Mouse (Mus musculus): ENCODE measurements at regions not wholly inside any gene's neighbourhood (a gene's known extent, or its start where the extent isn't known, plus 50 kb on each side); places are given as distances from the start of the nearest gene placed in this dataset.

DNA sequence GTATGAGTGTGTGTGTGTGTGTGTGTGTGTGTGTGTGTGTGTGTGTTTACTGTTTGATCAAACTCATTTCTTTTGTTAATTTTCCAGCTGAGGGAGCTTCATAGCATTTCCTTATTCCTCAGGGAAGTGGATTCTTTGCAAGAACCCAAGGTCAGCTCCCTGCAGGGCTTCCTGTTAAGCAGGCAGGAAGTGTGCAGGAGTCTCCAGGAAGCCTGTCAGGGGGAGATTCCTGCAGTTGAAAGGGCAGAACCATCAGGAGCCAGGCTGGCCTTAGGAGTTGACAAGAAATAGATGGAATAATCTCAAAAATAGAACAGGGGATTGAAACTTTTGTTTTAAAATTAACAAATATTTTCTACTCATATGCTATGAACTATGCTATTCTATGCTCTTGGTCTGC, 98.8 kb upstream of the Pabpc6 start:
- intact Hi-C loops (cut with DNase I) = no loop called here

DNA sequence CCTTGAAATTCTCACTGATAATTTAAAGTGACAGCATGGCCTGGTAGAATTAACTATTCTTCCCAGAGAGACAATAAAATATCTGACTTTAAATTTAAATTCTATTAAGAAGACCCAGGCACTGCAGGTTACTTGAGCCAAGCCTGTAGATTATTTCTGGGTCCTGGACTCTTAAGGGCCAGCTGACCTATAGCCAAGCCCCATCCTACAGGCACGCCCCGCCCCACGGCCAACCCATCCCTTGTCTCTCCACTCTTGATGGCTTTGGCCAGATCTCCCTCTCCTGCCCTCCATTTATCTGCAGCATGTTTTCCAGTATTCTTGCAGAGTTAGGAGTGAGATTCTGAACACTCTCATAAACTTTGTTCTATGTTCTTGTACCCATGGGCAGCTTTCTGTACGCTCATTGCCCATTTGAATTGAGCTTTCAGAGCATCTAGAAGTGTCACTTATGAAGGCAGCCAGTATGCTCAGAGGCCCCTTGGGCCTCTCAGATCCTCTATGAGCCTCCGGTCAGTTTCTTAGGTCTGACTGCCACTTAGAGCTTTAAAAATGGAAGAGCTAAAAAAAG, 96.2 kb upstream of the Pabpc6 start:
- intact Hi-C loops (cut with DNase I) = loop anchor here (2.0 kb wide), 1 partner anchor 551 kb away; no protein-coding TSS in a partner anchor

DNA sequence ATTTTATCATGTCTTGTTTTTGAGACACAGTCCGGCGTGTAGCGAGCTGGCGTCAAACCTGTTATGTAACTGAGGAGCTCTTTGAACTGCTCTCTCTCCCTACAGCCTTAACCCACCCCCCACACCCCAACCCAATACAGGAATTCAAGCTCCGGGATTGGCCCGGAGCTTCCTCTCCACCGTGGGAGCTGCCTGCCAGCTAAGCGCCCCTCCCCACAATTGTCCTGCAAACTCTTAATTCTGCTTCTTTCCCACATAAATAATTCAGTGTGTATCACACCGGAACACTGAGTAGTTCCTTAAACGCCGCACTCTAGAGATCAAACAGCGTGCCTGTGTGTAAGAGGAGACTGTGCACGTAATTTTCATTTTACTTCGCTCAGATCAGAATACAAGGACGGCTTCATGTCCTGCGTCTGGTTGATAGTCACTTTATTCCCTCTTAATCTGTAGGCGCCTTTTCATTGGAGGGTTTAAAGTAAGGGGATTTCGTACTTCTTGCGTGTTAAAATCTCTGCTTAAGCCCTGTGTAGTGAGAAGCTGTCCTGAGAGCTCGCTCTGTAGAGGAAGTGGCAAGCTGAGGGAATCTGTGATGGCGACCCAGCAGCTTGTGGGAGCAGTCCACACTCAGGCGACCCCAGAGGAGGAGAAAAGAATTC, 95.3 kb upstream of the Pabpc6 start:
- intact Hi-C loops (cut with DNase I) = loop anchor here (2.0 kb wide), 1 partner anchor 552 kb away; no protein-coding TSS in a partner anchor

DNA sequence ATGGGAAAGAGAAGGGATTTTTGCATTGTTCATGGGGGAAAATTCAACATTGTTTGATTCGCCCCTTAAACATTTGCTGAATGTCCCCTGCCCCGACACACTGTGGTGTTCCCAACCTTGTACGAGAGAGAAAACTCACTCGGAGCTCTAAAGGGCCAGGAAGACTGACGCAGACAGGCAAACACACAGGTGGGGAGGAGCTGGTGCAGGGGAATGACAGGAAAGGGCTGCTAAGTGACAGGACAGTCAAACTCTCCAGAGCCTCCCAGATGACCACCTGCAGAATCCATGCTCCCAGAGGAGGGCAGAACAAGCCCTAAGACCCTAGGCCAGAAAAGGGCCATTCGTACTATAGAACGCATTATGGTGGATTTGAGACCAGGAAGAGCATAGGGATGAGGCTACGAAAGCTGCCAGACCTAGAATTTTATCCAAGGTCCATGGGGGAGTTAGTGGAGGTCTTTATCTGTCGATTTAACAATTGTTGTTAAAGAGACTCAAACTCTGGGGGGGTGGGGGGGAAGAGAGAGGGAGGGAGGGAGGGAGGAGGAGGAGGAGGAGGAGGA, 94.6 kb upstream of the Pabpc6 start:
- intact Hi-C loops (cut with DNase I) = loop anchor here (2.0 kb wide), 1 partner anchor 553 kb away; no protein-coding TSS in a partner anchor

DNA sequence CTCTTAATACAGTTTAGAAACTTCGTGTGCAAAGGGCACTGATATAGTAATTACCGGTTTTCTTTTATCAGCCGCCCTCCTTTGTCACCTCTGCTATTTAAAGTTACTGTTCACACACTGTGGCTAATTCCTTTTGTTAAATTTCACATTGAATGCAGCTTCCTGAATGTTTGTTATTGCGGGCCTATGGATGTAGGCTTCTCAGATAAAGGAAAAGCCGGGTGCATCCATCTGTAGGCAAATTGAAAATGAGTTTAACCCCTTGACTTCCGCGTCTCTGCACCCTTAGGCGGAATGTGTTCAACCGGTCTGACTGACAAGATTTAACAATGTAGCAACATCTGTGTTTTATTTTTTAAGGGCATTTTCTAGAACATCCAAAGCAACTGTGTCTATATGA, 93.6 kb upstream of the Pabpc6 start:
- intact Hi-C loops (cut with DNase I) = no loop called here

DNA sequence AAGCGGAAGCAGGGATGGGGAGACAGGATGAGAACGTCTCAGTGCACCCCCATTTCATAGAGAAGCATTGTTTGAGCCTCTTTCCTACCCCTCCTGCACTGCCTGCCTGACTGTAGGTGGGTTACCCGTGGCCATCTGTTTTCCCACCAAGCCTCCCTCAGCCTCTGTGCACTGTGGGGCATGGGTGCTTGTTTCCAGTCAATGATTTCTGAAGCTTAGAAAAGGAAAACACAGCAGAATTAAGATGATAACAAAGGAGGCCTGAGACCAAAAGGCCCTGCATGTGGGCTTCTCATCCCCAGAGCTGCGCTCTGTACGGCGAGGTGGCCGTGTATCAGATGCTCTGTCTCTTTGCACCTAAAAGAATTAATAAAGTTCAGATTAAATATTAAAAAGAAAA, 92.9 kb upstream of the Pabpc6 start:
- intact Hi-C loops (cut with DNase I) = no loop called here

DNA sequence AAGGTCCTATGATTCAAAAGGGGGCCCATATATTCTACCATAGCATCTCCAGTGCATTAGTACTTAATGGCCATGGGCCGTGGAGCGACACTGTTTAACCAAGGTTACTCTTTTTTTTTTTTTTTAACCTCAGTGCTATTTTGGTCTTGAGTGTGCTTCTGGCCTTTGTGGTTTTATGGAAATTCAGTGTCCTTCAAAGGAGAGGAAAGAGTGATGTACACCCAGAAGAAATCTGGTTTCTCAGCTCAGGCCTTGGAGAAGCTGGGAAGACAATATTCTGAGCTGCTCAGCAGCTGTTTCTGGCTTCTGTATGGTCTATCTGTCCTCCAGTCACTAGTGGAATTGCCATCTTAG, 91.2 kb upstream of the Pabpc6 start:
- intact Hi-C loops (cut with DNase I) = no loop called here

DNA sequence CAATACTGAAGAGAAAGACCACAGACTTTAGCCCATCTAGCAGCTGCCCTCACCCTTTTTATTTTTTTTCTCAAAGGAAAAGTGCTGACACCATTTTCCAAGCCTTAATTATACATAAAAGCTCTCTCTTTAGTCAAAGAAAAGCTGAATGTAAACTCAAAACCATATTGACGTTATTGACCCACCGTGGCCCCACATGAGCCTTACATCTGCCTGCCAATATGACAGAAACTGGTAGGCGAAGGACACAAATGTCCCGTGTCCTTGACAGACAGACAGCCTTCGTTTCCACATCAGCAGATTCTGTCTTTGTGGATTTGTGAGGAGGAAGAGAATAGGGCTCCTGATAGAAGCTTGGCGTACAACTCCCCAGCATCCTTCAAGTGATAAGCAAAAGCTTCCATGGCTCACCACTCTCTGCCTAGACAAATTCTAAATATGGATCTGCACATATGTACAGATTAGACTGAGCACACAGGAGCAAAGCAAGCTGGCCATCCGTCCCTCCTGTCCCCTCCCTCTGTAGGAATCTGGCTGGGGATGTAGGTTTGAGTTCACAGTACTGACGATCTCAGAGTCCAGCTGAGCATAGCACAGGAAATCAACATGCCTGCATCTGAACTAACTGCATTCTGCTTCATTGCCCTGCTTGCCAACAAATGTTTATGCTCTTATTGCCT, 90.6 kb upstream of the Pabpc6 start:
- intact Hi-C loops (cut with DNase I) = no loop called here

DNA sequence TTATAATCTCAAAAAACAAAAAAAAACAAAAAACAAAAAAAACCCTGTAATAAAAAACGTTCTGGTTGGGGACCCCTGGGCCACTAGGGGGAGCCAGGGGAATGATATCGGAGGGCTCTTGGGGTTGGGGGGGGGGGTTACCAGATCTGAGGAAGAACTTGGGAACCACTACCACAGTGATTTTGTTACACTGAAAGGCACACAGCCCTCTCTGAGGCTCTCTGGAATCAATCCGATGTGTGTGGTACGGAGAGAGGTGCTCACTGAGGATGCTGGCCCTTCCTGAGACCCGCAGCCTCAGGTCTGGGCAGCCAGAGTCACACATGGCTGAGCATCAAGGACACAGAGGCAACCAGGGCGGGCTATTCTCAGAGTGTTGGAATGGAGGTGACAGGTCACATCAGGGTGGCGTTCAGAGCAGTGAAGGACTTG, 89.9 kb upstream of the Pabpc6 start:
- intact Hi-C loops (cut with DNase I) = loop anchor here (2.0 to 10.0 kb wide), 4 partner anchors 88 to 985 kb away; no protein-coding TSS in a partner anchor

DNA sequence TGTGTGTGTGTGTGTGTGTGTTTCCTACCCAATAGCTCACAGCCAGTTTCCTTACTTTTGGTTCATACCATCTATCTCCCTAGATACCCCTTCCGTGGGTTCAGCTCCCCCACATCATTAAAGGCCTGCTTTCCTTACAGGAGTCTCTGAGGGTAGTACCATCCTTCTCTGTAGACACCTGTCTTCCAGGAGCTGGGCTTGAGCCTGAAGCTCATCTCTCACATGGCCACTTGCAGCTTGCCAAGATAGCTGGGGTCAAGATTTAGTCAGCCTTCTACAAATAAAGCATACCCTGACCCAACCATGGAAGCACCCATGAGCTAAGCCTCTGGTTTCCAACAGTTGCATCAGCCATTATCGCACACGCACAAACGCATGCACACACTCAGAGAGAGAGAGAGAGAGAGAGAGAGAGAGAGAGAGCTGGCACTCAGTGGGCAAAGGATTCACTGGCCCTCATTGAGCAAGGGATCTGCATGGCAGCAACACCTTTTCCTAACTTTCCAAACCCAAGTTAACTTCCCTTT, 88.3 kb upstream of the Pabpc6 start:
- intact Hi-C loops (cut with DNase I) = loop anchor here (2.0 to 10.0 kb wide), 5 partner anchors 90 to 987 kb away; no protein-coding TSS in a partner anchor

DNA sequence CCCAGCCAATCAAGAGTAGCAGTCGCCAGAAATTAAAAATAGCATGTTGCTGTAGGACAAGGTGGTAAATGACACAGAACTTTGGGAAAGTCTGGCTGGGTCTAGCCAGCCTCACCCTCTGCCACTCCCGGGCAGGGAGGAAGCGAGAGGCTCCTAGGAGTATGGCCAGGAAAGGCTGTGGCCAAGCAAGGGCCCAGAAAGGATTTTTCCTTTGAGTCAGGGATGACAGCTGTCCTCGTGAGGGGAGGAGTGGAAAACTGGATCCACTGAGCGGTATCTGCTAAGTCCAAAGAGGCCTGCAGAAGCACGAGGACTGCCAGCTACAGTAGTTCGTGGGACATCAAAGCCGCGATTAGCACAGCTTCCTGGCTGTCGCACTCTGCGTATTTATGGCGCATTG, 87.2 kb upstream of the Pabpc6 start:
- intact Hi-C loops (cut with DNase I) = loop anchor here (2.0 to 10.0 kb wide), 4 partner anchors 91 to 736 kb away; no protein-coding TSS in a partner anchor

DNA sequence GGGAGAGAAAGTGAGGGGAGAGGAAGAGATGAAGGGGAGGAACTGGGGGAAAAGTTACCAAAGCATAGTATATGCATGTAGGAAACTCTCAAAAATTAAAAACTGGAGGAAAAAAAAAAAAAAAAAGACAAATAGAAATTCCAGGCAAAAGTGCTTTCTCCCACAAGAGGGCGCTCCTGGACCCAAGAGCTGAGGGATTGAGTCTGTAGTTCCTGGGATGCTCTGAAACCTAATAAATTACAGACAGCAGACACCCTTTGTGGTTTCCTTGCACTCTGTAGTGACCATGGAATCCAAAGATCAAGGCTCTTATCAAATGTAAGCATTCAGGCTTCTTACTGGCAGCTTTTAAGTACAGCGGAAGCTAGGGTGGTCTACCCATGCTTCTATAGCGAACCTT, 86.7 kb upstream of the Pabpc6 start:
- intact Hi-C loops (cut with DNase I) = loop anchor here (2.0 to 10.0 kb wide), 4 partner anchors 91 to 736 kb away; no protein-coding TSS in a partner anchor

DNA sequence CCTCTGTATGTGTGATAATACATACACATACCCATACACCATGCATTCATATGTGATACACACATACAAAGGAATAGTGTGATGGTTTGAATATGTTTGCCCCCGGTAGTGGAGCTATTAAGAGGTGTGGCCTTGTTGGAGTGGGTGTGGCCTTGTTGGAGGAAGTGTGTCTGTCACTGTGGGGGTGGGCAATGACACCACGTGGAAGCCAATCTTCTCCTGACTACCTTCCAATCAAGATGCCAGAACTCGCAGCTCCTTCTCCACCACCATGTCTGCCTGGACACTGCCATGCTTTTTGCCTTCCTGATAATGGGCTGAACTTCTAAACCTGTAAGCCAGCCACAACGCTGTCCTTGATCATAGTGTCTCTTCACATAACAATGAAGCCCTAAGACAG, 86.1 kb upstream of the Pabpc6 start:
- intact Hi-C loops (cut with DNase I) = loop anchor here (5.0 to 10.0 kb wide), 3 partner anchors 92 to 737 kb away; no protein-coding TSS in a partner anchor

DNA sequence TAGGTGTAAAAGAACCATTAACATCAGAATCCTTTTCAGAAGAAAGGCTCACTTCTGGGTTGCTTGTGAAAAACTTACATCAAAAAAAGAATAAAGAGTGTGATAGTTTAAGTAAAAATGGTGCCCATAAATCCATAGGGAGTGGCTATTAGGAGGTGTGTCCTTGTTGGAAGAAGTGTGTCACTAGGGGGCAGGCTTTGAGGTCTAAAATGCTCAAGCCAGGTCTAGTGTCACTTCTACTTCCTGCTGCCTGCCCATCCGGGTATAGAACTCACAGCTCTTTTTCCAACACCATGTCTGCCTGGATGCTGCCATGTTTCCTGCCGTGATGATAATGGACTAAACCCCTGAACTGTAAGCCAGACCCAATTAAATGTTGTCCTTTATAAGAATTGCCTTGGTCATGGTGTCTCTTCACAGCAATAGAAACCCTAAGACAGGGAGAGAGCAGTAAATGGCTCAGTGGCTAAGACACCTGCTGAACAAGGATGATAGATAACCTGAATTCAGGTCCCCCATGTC, 85.4 kb upstream of the Pabpc6 start:
- intact Hi-C loops (cut with DNase I) = loop anchor here (5.0 to 10.0 kb wide), 4 partner anchors 92 to 737 kb away; no protein-coding TSS in a partner anchor

DNA sequence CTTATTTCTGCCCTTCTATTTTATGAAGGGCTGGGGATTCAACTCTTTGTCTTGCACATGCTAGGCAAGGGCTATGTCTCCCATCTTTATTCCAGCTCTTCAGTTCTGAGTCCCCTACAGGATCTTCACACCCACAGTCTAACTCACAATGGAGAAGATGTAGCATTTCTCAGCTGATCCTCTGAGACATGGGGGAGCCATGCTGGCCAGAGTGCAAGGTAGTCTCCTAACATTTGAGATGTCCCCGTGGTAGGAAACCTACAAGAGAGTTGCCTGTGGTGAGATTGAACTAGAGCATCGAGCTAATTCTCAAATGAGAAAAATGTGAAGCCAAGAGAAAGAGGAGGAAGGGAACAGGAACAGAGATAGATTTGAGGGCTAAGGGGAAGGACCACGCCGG, 83.3 kb upstream of the Pabpc6 start:
- intact Hi-C loops (cut with DNase I) = loop anchor here (5.0 to 10.0 kb wide), 2 partner anchors 142 to 586 kb away; no protein-coding TSS in a partner anchor

DNA sequence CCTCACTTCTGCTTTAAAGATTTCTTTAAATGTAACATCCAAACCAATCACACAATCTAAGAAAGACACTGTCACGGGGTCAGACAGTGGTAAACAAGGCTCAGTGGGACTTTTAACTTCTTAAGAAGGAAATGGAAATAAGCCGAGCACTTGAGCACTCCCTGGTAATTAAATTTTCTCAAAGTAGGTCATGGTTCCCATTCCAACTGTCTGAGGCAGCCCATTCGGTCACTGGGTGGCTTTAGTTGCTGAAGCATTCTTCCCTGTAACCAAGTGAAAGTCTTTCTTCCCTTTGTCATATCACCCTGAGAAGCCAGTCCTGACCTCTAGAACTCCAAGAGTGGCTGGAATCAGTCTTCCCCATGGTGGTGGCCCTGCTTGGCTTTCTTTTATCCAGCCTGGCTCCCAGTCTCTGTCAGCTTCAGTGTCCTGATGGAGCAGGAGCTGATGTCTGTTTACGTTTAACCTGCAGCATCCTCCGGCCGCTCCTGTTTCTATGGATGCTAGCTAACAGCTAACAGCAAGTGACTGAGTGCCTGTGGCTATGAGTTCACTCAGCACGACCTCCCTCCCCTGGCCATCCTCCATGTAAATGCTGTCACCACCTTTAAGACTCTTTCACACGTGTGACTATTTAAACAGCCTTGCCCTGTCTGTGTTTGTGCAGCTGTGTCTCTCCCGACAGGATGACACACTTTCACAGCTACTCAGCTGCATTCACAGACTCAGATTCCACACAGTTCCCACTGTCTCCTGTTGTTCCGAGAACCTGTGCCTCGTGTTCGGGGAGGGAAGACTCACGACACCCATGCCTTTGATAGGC, 82.0 kb upstream of the Pabpc6 start:
- intact Hi-C loops (cut with DNase I) = loop anchor here (5.0 to 10.0 kb wide), 2 partner anchors 143 to 584 kb away; no protein-coding TSS in a partner anchor

DNA sequence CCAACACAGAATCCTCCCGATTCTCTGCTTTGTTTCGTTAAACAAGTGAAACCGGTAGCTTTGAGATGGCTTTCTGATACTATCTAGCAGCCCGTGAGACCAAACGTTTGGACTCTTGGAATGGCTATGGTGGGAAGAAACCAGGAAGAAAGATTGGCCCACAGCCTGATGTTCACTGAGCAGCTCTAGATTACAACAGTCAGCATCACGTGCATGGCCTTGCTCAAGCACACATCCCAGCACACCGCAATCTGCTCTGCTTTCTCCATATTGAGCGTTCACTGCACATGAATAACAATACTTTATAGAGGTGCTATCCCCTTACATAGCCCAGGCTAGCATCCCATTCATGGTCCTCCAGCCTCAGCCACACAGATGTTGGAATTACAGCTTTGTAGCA, 80.5 kb upstream of the Pabpc6 start:
- intact Hi-C loops (cut with DNase I) = loop anchor here (5.0 to 10.0 kb wide), 2 partner anchors 145 to 583 kb away; no protein-coding TSS in a partner anchor

DNA sequence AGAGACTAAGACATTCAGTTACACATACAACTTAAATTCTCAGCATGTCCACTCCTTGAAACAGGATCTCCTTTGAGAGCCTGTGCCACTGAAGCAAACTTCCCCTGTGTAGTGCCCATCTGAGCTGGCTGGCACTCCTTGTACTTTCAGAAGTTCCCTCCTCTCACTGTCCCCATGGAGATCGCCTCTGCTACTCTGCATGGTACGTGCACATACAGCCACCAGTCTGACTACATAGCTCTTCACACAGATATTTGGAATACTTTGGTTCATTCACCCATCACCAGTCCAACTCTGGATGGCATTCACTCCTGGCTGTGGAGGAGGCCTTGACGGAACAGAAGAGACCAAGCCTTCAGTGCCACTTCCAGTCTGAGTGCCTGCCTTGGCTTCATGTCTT, 79.8 kb upstream of the Pabpc6 start:
- intact Hi-C loops (cut with DNase I) = no loop called here

DNA sequence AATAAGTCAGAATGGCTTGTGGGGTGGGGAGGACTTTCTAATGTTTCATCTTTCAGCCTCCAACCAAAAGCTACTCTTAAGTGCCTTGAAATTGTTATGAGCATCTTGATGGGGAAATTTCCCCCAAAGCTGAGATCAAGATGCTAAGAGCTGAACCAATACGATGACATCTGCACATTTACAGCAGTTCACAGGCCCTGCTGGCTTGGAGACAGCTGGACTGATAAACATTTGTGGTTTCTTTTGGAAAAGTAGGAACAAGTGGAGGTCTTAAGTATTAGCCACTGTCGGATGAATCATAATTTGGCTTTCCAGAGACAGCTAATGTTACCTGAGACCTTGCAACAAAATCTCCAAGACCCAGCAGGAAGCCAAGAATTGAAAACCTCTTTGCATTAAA, 78.4 kb upstream of the Pabpc6 start:
- intact Hi-C loops (cut with DNase I) = no loop called here

DNA sequence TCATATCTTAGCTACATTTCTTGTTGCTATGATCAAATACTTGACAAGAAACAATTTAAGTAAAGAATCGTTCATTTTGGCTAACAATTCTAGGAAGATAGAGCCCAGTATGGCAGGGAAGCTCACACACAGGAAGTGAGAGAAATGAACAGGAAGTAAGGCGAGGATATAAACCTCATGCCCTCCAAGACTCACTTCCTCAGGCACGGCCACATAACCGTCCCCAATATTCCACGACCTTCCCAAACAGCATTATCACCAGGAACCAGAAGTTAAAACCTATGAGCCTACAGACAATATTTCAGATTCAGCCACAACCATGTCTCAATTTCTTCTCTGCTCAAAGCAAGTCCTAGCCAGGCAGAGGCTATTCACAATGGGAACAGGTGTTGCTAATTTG, 73.8 kb upstream of the Pabpc6 start:
- intact Hi-C loops (cut with DNase I) = no loop called here
